Mouse (Mus musculus): Measurements from ENCODE around the gene Specc1l. TPM values are rescaled to one million over a fixed set of nuclear protein-coding genes. Genes with fewer than 3 reads are reported as not detected.
A peak's percentile ranks its signal among the peaks of the same experiment; 100 is the strongest.
"Not testable (repeated sequence)": the region's sequence is repeated elsewhere in the genome, so short reads cannot be mapped to it uniquely, and the experiment has no call there.

The Specc1l gene
- polyA plus RNA-seq, 1 experiment from 2014 or later: 17.0 TPM

GRCm38 (mm10) chr10:75277501-75277900, 65.6 kb downstream of the Specc1l start:
- peak; percentile 20 for DNase-seq (ENCODE audit: low spot score)

GRCm38 (mm10) chr10:75282648-75283047, 70.8 kb downstream of the Specc1l start:
- DNase-seq (ENCODE audit: low spot score): peak; percentile 76

GRCm38 (mm10) chr10:75283821-75284220, 71.9 kb downstream of the Specc1l start:
- DNase-seq (ENCODE audit: low spot score): no peak

- DNase-seq (ENCODE audit: low spot score): no peak
These were observed 76.7 kb downstream of the Specc1l start for GRCm38 (mm10) chr10:75288579-75288978.

- DNase-seq (ENCODE audit: low spot score): no peak
These were observed 77.5 kb downstream of the Specc1l start for GRCm38 (mm10) chr10:75289392-75289791.

- DNase-seq (ENCODE audit: low spot score): no peak
These were observed 78.8 kb downstream of the Specc1l start for GRCm38 (mm10) chr10:75290650-75291049.

- no peak for DNase-seq (ENCODE audit: low spot score)
These were observed 79.5 kb downstream of the Specc1l start for GRCm38 (mm10) chr10:75291338-75291737.

- DNase-seq (ENCODE audit: low spot score): not testable (repeated sequence)
These were observed 80.3 kb downstream of the Specc1l start for GRCm38 (mm10) chr10:75292206-75292605.

- DNase-seq (ENCODE audit: low spot score): no peak
These were observed 81.4 kb downstream of the Specc1l start for GRCm38 (mm10) chr10:75293288-75293687.

GRCm38 (mm10) chr10:75294362-75294761, 82.5 kb downstream of the Specc1l start:
- DNase-seq (ENCODE audit: low spot score): no peak

- DNase-seq (ENCODE audit: low spot score): no peak
These were observed 83.1 kb downstream of the Specc1l start for GRCm38 (mm10) chr10:75294926-75295325.

- DNase-seq (ENCODE audit: low spot score): no peak
These were observed 86.7 kb downstream of the Specc1l start for GRCm38 (mm10) chr10:75298608-75299007.

GRCm38 (mm10) chr10:75299785-75300418, 88.0 kb downstream of the Specc1l start:
- peak; percentile 46 for DNase-seq (ENCODE audit: low spot score)

- DNase-seq (ENCODE audit: low spot score): no peak
These were observed 89.4 kb downstream of the Specc1l start for GRCm38 (mm10) chr10:75301195-75301806.

GRCm38 (mm10) chr10:75301937-75302336, 90.1 kb downstream of the Specc1l start:
- DNase-seq (ENCODE audit: low spot score): no peak

- DNase-seq (ENCODE audit: low spot score): no peak
These were observed 90.7 kb downstream of the Specc1l start for GRCm38 (mm10) chr10:75302536-75302935.

- DNase-seq (ENCODE audit: low spot score): peak; percentile 20
These were observed 91.6 kb downstream of the Specc1l start for GRCm38 (mm10) chr10:75303324-75304048.

GRCm38 (mm10) chr10:75304049-75304405, 92.2 kb downstream of the Specc1l start:
- DNase-seq (ENCODE audit: low spot score): no peak

- DNase-seq (ENCODE audit: low spot score): no peak
These were observed 92.5 kb downstream of the Specc1l start for GRCm38 (mm10) chr10:75304413-75304812.

- no peak for DNase-seq (ENCODE audit: low spot score)
These were observed 95.3 kb downstream of the Specc1l start for GRCm38 (mm10) chr10:75307130-75307529.

- DNase-seq (ENCODE audit: low spot score): no peak
These were observed 100.5 kb downstream of the Specc1l start for GRCm38 (mm10) chr10:75312361-75312760.

- no peak for DNase-seq (ENCODE audit: low spot score)
These were observed 102.5 kb downstream of the Specc1l start for GRCm38 (mm10) chr10:75314190-75314980.
